Mouse (Mus musculus): ENCODE measurements around the gene Dnmt3l. TPM values are rescaled to one million over a fixed set of nuclear protein-coding genes. Genes with fewer than 3 reads are reported as not detected.
A peak's percentile ranks its signal among the peaks of the same experiment; 100 is the strongest.
"Not testable (repeated sequence)": the region's sequence is repeated elsewhere in the genome, so short reads cannot be mapped to it uniquely, and the experiment has no call there.

Dnmt3l gene
- polyA plus RNA-seq, 1 experiment from 2014 or later, result 0.34 TPM

DNA sequence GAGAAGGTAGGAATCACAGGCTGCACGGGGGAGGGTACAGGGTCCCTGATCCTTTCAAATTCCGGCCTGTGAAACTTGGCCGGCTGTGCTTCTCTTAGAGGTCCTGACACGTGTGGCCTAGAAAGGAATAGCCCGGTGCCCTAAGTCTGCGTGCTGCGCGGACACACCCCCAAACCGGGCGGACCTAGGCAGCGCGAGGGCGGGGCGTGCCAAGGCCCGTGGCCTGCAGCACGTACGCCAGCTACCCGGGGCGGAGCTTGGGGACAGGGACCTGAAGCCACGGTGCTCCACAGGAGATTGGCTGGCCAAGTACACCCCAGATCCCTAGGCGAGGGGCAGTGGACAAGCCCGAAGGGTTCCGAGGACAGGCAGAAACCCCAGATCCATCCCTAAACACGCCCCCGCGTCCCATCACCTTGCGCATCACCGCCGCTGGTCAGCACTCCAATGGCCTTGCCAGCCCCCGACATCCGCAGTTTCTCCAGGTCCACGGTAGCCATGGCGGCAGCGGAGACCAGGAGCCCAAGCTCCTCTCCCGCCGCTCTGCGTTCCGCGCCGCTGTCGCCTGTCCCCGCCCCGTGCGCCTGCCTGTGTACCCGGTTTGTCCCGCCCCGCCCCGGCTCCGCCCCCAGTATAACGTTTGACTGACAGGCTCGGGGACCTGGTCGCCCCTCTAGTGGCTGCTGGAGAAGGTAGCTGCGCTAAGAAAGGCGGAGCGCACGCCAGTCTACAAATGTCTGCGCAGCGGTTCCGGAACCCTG lies 32.4 kb upstream of the Dnmt3l start:
- Histone ChIP-seq H3K4me1 (replicated peaks; ENCODE audit: control insufficient read depth, insufficient read depth, low read length) (peaks cover 30% of the 10 kb centered on the region), H3K4me3 (ENCODE audit: low read depth, low read length) (peak overlapping the region; percentile 69), H3K36me3 (ENCODE audit: control insufficient read depth, insufficient read depth, low read length) (peaks cover 8% of the 10 kb centered on the region; the same call in 1 of the 2 replicates), H3K4me2 (ENCODE audit: low read length) (peak overlapping the region; percentile 55), H3K9ac (ENCODE audit: low read length) (peak overlapping the region; percentile 87), H3K27ac (ENCODE audit: low read depth) (peak overlapping the region; percentile 98), H3K9me3 (ENCODE audit: control insufficient read depth, low read length) (no peaks in the 10 kb centered on the region), H3K27me3 (replicated peaks; ENCODE audit: control insufficient read depth, insufficient read depth, low read length) (no peaks in the 10 kb centered on the region)
- peak; percentile 94 for ATAC-seq (replicated peaks; ENCODE audit: low FRiP score, low TSS enrichment, low read depth)
- peak; percentile 98 for DNase-seq (ENCODE audit: low spot score)
- under 1% methylated on average over 59 of the region's 59 CpGs for WGBS

DNA sequence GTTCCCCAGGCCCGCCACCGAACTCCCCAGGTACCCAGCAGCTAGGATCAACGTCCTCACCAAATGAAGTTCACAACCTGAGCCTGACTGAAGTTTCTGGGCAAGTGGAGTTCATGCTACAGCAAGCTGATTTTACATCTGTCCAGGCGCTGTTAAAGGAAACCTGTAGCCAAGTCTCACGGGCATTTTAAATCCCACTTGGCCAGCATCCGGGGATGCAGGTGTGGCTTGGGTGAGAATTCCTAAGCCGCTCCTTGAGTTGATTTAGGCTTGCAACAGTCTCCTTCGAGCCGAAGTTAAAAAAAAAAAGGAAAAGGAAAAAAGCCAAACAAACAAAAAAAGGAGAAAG lies 31.8 kb upstream of the Dnmt3l start, which contains the start of gene Pfkl:
TSS of gene Pfkl (minus strand) at position 139 of the 349 bp plus-strand sequence.
- Histone ChIP-seq H3K27ac (ENCODE audit: low read depth) (peak within 1 kb of the TSS; percentile 98), H3K27me3 (replicated peaks; ENCODE audit: control insufficient read depth, insufficient read depth, low read length) (no peaks in the 10 kb centered on the region), H3K4me2 (ENCODE audit: low read length) (peak within 1 kb of the TSS; percentile 55), H3K36me3 (ENCODE audit: control insufficient read depth, insufficient read depth, low read length) (peaks cover 6% of the 10 kb centered on the region; the same call in 1 of the 2 replicates), H3K4me1 (replicated peaks; ENCODE audit: control insufficient read depth, insufficient read depth, low read length) (peaks cover 30% of the 10 kb centered on the region), H3K9ac (ENCODE audit: low read length) (peak within 1 kb of the TSS; percentile 87), H3K4me3 (ENCODE audit: low read depth, low read length) (peak within 1 kb of the TSS; percentile 69), H3K9me3 (ENCODE audit: control insufficient read depth, low read length) (no peaks in the 10 kb centered on the region)
- ATAC-seq (replicated peaks; ENCODE audit: low FRiP score, low TSS enrichment, low read depth), result peak; percentile 14; the same call in 1 of the 2 replicates
- under 1% methylated on average over 9 of the region's 9 CpGs for WGBS
- no peak for DNase-seq (ENCODE audit: low spot score)

DNA sequence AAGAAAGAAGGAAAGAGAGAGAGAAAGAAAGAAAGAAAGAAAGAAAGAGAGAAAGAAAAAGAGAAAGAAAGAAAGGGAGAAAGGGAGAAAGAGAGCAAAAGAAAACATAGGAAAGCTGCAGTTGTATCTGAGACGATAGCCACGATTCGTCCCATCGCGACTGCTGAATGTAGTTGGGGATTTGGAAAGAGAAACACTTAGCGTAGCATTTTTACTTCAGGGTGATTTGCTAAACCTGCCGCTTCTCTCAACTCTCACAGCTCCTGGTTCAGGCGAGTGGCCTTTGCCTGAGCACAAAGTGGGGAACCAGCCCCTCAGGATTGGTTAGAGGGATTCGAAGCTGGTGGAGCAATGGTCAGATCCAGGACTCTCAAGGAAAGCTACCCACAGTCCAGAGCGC lies 31.4 kb upstream of the Dnmt3l start:
- Histone ChIP-seq H3K4me3 (ENCODE audit: low read depth, low read length) (peak overlapping the region; percentile 69; the same call in 1 of the 2 replicates), H3K27me3 (replicated peaks; ENCODE audit: control insufficient read depth, insufficient read depth, low read length) (no peaks in the 10 kb centered on the region), H3K36me3 (ENCODE audit: control insufficient read depth, insufficient read depth, low read length) (0 out of 2 replicates have a peak, but pooled peaks cover 2% of the 10 kb centered on the region), H3K4me2 (ENCODE audit: low read length) (peak overlapping the region; percentile 55), H3K4me1 (replicated peaks; ENCODE audit: control insufficient read depth, insufficient read depth, low read length) (peaks cover 30% of the 10 kb centered on the region), H3K27ac (ENCODE audit: low read depth) (no peak overlapping the region), H3K9ac (ENCODE audit: low read length) (no peak overlapping the region), H3K9me3 (ENCODE audit: control insufficient read depth, low read length) (no peaks in the 10 kb centered on the region)
- DNase-seq (ENCODE audit: low spot score) (peak; percentile 62), ATAC-seq (replicated peaks; ENCODE audit: low FRiP score, low TSS enrichment, low read depth) (no peak)
- WGBS, result 18% methylated on average over 10 of the region's 10 CpGs

DNA sequence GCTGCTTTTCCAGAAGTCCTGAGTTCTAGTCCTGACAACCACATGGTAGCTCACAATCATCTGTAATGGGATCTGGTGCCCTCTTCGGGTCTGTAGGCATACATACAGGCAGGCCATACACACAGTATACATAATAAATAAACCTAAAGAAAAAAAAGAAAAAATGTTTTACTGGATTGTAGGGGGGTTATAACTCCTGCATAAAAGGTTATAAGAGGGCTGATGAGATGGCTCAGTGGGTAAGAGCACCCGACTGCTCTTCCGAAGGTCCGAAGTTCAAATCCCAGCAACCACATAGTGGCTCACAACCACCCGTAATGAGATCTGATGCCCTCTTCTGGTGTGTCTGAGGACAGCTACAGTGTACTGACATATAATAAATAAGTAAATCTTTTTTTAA lies 30.6 kb upstream of the Dnmt3l start:
- not testable (repeated sequence) for H3K27ac ChIP-seq (ENCODE audit: low read depth); H3K4me2 ChIP-seq (ENCODE audit: low read length); H3K4me3 ChIP-seq (ENCODE audit: low read depth, low read length); H3K9ac ChIP-seq (ENCODE audit: low read length); DNase-seq (ENCODE audit: low spot score); H3K27me3 ChIP-seq (replicated peaks; ENCODE audit: control insufficient read depth, insufficient read depth, low read length); ATAC-seq (replicated peaks; ENCODE audit: low FRiP score, low TSS enrichment, low read depth); H3K9me3 ChIP-seq (ENCODE audit: control insufficient read depth, low read length); H3K36me3 ChIP-seq (ENCODE audit: control insufficient read depth, insufficient read depth, low read length)
- WGBS, result 91% methylated on average over 5 of the region's 5 CpGs
- H3K4me1 ChIP-seq (replicated peaks; ENCODE audit: control insufficient read depth, insufficient read depth, low read length), result peaks cover 26% of the 10 kb centered on the region

DNA sequence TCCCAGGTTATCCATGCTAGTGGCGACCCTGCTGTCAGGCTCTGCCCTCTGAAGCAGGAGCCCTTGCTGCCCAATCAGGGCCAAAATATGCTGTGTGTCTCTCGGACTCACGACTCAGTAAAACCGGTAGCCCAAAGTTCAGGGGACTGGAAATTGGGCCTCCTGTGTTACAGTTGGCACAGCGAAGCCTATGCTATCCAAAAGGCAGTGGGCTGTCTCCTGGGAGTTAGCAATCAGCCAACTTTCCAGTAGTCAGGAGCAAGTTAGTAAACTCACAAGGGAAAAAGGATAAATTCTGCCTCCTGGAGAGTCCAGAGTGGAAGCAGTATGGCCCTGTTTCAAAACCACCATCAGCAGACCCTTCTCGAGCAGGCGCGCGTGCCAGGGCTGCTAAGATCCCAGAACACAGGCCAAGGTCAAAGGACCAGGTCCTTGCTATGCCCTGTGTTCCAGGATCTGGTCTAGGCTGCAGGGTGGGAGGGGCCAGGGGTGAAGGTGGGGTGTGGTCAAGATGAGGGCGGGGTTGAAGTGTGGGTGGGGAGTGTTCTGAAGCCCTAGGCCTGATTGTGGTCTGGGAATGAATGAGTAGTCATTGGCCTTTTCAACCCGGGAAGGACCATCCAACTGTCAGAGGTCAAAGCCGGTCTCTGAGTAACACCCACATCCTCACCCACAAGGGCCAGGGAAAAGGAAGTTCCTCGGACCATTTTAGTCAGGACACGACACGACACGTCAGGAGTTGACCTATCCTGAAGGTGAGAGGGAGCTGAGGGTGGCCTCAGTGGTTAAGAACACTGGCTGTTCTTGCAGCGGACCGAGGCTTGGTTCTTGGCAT lies 28.9 kb upstream of the Dnmt3l start:
- Histone ChIP-seq H3K9me3 (ENCODE audit: control insufficient read depth, low read length) (no peaks in the 10 kb centered on the region), H3K4me1 (replicated peaks; ENCODE audit: control insufficient read depth, insufficient read depth, low read length) (peaks cover 9% of the 10 kb centered on the region), H3K9ac (ENCODE audit: low read length) (no peak overlapping the region), H3K4me3 (ENCODE audit: low read depth, low read length) (no peak overlapping the region), H3K36me3 (ENCODE audit: control insufficient read depth, insufficient read depth, low read length) (no peaks in the 10 kb centered on the region), H3K4me2 (ENCODE audit: low read length) (no peak overlapping the region), H3K27me3 (replicated peaks; ENCODE audit: control insufficient read depth, insufficient read depth, low read length) (no peaks in the 10 kb centered on the region), H3K27ac (ENCODE audit: low read depth) (no peak overlapping the region)
- ATAC-seq (replicated peaks; ENCODE audit: low FRiP score, low TSS enrichment, low read depth), result no peak
- DNase-seq (ENCODE audit: low spot score), result no peak
- 94% methylated on average over 18 of the region's 18 CpGs for WGBS

DNA sequence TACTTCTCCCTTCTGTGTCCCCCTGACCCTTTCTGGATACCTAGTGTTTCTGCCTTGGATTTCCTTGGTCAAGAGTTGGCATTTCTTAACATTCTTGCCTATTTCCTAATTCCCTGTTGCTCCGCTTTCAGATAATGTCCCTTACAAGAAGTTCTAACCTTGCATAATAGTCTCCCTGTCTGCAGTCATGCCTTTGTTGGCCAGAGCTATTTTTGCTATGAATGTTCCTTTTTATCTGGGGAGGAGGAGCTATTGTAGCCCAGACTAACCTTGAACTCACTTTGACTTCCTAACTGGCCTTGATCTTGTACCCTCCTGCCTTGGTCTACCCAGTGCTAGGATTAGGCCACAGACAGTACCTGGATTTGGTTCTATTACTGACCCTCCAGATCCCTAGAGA lies 26.3 kb upstream of the Dnmt3l start:
- Histone ChIP-seq H3K9me3 (ENCODE audit: control insufficient read depth, low read length) (no peaks in the 10 kb centered on the region), H3K9ac (ENCODE audit: low read length) (no peak overlapping the region)
- 85% methylated on average over 1 of the region's 1 CpGs for WGBS

DNA sequence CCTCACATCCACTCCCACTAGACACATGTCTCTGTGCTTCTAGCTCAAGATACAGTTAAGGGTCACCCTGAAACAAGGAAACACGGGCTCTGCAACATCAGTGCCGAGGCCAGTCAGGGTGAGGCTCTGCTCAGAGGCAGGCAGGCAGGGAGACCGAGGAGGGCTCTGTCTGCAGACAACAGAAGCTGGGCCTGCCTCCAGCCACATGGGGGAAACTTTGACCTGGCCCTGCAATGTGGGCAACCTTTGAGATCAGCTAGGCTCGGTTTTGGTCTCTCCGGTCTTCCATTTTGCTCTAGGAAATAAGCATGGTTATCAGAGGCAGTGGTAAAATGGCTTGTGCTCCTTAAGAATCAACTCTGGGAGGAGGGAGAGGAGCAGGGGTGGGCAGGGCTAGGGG lies 25.4 kb upstream of the Dnmt3l start:
- Histone ChIP-seq H3K36me3 (ENCODE audit: control insufficient read depth, insufficient read depth, low read length) (no peaks in the 10 kb centered on the region), H3K4me2 (ENCODE audit: low read length) (no peak overlapping the region), H3K27me3 (replicated peaks; ENCODE audit: control insufficient read depth, insufficient read depth, low read length) (no peaks in the 10 kb centered on the region), H3K4me1 (replicated peaks; ENCODE audit: control insufficient read depth, insufficient read depth, low read length) (no peaks in the 10 kb centered on the region), H3K9ac (ENCODE audit: low read length) (no peak overlapping the region), H3K9me3 (ENCODE audit: control insufficient read depth, low read length) (no peaks in the 10 kb centered on the region), H3K27ac (ENCODE audit: low read depth) (no peak overlapping the region), H3K4me3 (ENCODE audit: low read depth, low read length) (no peak overlapping the region)
- ATAC-seq (replicated peaks; ENCODE audit: low FRiP score, low TSS enrichment, low read depth) (no peak), DNase-seq (ENCODE audit: low spot score) (no peak)
- WGBS, result 55% methylated on average over 5 of the region's 5 CpGs

More for the DNA sequence above, 26.3 kb upstream of the Dnmt3l start:
- Histone ChIP-seq H3K4me2 (ENCODE audit: low read length) (no peak overlapping the region), H3K36me3 (ENCODE audit: control insufficient read depth, insufficient read depth, low read length) (no peaks in the 10 kb centered on the region), H3K4me3 (ENCODE audit: low read depth, low read length) (no peak overlapping the region), H3K27ac (ENCODE audit: low read depth) (no peak overlapping the region), H3K27me3 (replicated peaks; ENCODE audit: control insufficient read depth, insufficient read depth, low read length) (no peaks in the 10 kb centered on the region), H3K4me1 (replicated peaks; ENCODE audit: control insufficient read depth, insufficient read depth, low read length) (no peaks in the 10 kb centered on the region)
- ATAC-seq (replicated peaks; ENCODE audit: low FRiP score, low TSS enrichment, low read depth), result no peak
- DNase-seq (ENCODE audit: low spot score), result no peak

DNA sequence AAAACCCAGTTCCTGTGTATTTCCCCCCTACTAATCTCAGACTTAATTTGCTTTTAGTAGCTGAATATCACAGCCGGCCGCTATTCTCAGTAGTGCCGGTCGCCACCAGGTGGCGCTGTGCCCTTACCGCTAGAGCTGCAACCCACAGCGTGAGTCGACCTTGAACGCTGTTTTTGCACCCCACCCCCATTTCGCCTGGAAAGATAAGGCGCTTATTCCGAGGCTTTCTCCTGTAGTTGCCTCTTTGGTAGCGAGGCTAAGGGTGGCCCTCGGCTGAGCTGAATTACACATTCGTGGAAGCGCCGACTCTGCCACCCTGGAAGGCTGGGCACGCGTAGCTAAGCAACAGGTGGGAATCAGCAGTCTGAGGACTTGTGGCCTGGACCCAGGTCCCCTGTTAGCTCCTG lies 22.9 kb upstream of the Dnmt3l start:
- Histone ChIP-seq H3K4me1 (replicated peaks; ENCODE audit: control insufficient read depth, insufficient read depth, low read length) (no peaks in the 10 kb centered on the region), H3K27me3 (replicated peaks; ENCODE audit: control insufficient read depth, insufficient read depth, low read length) (no peaks in the 10 kb centered on the region), H3K4me3 (ENCODE audit: low read depth, low read length) (peak overlapping the region; percentile 20; the same call in 1 of the 2 replicates), H3K9ac (ENCODE audit: low read length) (0 out of 2 replicates have a peak overlapping the region, but pooled peaks have one; percentile 22), H3K36me3 (ENCODE audit: control insufficient read depth, insufficient read depth, low read length) (no peaks in the 10 kb centered on the region), H3K27ac (ENCODE audit: low read depth) (no peak overlapping the region), H3K9me3 (ENCODE audit: control insufficient read depth, low read length) (no peaks in the 10 kb centered on the region), H3K4me2 (ENCODE audit: low read length) (peak overlapping the region; percentile 47)
- ATAC-seq (replicated peaks; ENCODE audit: low FRiP score, low TSS enrichment, low read depth) (peak; percentile 89), DNase-seq (ENCODE audit: low spot score) (peak; percentile 90)
- 26% methylated on average over 19 of the region's 19 CpGs for WGBS

Measured in intestine, embryonic 14.5 days (tissue).